Mouse (Mus musculus) kidney, postnatal 4 days (tissue): ENCODE data around the gene Letmd1.
"Not testable (repeated sequence)": the region's sequence is repeated elsewhere in the genome, so short reads cannot be mapped to it uniquely, and the experiment has no call there.

Experiments
- DNase-seq, 2 experiments: peaks; one replicate each; pipeline ENCODE4 v3.0.0; 2021; ENCODE audit warnings: mixed read lengths in 2 of 2

Gene Letmd1

DNA sequence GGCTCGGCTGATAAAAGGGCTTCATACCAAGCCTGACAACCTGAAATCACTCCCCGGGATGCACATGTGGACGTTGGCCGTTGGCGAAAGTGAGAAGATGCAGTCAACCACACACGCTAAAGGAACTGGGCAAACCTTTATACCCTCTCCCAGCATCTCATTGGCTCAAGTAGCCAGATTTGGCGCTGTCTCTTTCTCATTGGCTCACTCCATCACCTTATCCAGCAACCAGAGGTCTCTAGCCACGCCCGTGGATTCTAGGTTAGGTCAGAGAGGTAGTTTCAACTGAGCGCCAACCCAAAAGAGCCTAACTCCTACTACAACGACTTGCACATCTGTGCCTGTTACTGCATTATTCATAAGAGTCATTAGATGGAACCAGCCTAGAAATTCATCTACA, 16.3 kb upstream of the Letmd1 start:
- no peak for DNase-seq

DNA sequence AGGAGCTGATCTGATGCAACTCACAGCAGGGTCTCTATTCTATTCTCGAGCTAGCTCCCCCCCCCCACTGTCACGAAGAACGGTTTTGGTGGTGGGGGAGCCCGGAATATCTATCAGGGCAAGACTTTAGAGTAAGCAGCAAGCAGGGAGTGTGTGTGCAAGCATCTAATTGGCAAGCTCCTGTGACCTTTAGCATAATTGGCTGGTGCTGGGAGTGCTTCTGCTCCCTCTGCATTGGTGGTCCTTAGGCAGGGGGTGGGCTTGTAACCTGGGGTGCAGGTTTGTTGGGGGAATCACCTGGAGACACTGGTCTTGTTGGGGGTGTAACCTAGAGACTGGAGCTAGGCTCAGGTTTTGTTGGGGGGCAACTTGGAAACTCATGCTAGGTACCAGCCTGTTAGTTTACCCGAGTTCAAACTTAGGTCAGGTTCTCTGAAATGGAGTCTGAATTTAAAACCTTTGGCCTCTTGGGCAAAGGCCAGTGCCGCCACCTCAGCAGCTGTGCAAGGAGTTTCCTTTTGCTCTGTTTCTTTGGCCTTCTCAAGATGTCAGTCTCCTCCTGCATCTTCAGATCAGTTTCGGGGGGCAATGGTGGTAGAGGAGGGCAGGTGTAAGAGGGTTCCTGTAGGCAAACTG, 12.3 kb upstream of the Letmd1 start:
- DNase-seq = peak in 1 of 2 experiments; percentile 57

DNA sequence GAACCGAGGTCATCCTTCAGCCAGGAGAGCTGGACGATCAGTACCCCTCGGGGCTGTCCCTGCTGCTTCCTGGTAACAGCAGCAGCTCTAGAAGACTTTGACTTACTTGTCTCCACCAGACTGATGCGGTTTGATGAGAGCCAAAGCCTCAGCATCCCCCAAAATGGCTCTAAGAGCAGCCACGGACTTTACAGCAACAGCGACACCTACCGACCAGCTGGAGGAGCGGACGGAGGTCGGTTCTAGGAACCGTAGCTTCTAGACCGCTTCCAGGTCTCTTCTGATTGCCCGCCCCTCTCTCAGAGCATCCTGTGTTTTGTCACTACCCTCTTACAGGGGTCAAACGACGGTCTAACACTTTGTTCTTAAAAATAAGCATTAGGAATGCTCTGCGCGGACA, 11.5 kb upstream of the Letmd1 start:
- DNase-seq = peak; percentile 87 to 88

DNA sequence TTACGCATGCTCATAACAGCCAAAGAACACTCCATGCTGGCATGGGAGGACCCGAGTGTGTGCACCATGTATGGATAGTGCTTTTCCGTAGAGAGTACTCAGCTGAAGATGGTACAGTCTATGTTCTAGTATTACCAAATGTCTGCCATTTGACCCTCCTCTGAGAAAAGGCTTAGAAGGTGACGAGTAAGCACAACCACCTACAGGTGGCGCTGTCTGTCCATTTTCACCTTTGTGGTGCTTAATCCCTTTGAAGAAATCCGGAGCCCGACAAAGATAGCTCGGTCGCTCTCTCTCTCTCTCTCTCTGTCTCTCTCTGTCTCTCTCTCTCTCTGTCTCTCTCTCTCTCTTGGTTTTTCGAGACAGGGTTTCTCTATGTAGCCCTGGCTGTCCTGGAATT, 10.8 kb upstream of the Letmd1 start:
- DNase-seq = peak; percentile 82 to 87

DNA sequence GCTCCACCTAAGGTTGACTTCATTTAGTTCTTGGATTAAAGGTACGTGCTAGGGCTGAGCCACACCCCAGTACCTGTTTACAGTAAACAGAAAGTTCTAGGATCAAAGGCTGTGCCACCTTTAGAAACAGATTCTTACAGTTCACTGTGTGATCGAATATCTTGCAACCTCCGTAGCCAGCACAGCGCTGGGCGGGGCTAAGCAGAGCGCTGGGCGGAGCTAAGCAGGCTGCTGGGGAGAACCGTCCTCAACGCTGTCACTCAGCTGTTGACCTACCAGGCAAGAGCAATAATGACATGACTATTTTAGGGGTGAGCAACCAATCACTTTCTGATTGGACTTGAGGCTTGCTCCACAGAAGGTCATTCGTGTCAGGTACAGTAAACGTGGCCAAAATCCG, 7.9 kb upstream of the Letmd1 start:
- peak; percentile 53 to 68 for DNase-seq

DNA sequence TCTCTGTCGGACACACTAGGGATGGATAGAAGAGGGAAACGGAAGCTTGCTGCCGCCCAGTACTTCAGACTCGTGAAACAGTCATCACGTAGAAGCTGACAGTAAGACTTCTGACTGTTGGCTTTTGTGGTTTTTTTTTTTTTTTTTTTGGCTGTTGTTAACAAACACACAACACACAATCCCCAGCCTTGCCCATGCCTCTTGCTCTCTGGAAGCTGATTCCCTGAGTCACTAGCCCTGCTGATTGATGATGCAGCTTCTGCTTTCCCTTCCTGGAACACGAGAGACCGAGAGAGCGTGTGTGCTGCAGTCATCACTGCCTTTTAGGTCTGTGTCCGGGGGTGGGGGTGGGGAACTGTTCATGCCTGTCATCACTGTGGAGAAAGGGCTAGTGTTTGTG, 7.2 kb upstream of the Letmd1 start:
- no peak for DNase-seq

DNA sequence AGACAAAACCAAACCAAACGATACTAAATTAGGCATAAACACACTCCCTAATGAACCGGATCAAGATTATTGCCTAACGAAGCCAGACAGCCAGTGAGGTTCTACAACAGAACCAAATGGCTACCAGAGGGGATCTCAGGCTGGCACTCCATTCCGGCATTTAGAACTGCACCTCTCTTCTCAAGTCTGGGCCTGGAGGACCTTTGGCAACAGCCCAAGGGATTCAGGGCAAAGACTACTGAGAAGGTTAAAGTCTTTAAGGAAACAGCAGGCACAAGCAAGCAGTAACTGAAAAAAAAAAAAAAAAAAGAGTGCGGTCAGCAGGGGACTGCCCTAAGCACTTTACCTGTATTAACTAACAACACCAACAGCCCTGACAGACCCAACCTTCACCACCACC, 6.7 kb upstream of the Letmd1 start:
- DNase-seq = peak; percentile 41 to 65

DNA sequence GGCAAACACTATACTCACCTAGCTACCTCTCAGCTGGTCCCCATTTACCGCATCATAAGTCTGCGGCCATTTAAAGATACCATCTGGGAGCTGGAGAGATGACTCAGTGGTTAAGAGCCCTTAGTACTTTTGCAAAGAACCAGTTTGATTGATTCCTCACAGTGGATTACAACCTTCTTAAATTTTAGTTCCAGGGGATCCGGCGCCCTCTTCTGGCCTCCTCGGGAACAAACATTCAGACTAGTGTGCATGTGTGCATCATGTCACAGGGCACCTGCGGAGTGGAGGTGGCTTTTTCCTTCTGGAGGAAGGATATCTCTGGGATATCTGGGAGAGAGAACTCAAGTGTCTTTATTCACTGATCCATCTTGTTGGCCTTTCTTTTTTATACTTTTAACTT, 5.1 kb upstream of the Letmd1 start:
- DNase-seq = peak; percentile 87

DNA sequence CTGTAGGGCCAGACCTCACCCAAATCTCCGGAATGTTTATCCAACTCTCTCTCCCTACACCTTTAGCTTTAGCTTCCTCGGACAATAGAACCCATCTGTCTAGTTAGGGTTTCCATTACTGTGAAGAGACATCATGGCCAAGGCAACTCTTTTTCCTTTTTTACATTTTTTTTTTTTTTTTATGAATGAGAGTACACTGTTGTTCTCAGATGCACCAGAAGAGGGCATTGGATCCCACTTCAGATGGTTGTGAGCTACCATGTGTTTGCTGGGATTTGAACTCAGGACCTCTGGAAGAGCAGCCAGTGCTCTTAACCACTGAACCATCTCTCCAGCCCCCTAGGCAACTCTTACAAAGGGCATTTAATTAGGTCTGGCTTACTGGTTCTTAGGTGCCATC, 3.4 kb upstream of the Letmd1 start:
- no peak for DNase-seq

DNA sequence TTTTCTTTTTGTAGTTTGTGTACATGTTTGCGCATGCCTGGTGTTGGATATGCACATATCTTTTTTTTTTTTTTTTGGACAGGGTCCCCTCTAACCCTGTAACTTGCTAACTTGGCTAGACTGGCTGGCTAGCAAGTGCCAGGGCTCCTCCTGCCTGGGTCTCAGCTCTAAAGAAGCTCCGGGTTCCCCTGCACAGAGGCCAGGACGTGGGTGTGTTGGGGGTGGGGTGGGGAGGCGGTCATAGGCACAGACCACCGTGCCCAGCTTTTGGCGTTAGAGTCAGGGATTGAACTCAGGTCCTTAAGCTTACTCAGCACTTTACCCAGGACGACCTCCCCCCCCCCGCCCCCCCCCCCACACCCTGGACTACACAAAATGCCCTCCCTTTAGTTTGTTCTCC, 1.1 kb upstream of the Letmd1 start:
- DNase-seq = no peak

DNA sequence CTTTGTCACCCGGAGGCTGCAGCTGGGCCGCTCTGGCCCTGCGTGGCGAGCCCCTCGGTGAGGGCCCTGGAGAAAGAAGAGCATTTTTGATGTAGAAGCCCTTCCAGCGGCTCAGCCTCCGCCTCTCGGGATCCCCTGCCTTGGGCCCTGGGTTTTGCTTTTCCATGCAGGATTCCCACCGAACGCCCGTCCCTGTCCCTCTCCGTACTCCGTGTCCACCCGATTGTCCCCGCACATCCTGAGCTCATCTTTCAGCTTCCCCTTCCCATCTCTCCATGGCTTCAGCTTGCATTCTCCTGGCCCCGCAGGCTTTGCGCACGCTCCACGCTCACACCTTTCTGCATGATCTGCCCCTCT, 344 bp downstream of the Letmd1 start:
- no peak for DNase-seq

DNA sequence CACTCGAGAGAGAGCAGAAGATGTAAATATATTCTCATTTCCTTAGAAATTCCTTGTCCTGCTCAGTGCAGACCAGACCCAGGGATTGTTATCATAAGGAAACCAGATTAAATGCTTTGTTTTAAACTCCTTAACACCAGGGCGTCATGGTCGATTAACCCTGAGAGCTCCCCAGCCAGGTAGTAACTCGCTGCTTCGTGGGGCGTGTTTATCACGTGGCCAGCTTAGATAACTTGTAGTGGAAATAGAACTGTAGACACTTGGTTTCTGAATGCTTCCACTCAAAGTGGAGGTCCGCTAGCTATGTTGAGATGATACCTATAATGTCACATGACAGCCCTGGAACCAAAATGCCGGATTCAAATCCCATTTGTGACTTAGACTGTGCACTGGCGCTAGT, 1.2 kb downstream of the Letmd1 start:
- DNase-seq = no peak

DNA sequence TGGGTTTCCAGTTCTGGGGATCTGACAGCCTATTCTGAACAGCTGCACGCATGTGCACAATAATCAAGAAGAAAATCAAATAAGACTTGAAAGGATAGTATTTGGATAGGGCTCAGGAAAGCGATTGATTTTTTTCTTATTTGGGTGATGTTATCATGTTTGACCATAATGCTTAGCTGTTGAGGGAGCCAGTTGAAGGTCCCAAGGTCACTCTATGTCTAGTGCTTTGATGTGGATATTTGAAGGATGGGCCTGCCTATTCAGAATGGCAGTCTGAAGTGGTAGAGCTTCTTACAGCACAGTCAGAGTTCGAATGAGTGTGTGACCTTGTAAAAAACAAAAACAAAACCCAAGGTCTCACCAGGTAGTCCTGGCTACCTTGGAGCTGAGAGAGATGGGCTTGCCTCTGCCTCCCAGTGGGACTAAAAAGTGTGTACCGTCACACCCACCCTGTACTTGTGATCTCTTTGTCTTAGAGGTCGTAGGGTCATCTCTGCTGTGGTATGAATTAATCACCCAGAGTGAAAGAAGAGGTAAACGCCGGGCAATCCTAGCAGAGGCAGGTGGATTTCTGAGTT, 5.2 kb downstream of the Letmd1 start:
- DNase-seq = no peak

DNA sequence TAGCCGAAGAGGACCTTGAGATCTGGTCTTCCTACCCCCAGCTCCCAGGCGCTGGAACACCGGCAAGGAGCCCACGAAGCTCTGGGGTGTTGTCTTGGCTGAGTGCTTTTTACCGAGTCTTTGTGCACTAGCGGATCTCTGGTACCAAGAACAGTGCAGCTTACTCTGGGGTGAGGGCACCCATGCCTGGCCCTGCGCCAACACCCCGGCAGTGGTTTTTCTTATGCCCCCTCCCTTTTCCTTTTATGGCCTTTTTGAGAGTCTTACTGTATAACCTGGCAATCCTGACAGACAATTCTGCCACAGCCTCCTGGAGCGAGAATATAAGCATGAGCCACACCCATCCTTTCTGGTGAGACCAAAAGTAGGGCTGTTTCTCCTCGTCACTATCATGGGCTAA, 9.5 kb downstream of the Letmd1 start:
- no peak for DNase-seq

DNA sequence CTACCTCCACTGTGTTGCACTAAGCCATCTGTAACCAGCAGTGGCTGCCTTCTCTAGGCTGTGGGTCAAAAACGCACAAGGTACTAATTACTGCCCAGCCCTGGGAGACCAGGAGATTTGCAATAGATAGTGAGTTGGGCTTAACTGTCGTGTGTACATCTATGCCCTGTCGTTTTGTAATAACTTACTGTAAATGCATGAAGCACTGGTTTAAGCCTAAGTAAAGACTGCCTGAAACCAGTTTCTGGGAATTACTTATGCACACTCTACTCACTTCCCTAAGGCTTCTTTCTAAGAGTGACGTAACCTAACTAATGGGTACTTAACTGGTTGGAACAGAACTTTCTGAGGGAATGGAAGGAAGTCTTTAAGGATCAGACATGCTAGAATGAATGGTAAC, 10.1 kb downstream of the Letmd1 start:
- DNase-seq = no peak

DNA sequence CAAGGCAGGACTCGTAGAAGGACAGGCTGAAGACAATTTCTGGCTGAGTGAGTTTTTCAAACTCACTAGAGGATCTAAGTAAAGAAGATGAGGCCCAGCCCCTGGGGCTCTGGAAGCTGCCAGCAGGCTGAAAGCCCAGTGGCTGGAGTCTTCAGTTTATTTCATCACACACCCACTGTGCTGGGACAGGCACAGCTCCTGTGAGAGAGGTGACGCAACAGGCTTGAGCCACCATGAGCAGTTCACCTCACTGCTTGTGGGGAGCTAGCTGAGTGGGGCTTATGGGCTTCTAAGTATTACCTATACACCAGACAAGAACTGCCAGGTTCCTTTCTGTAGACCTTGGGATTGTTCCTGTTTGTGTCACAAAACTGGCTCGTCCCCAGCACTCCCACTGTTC, 16.8 kb downstream of the Letmd1 start:
- no peak for DNase-seq

DNA sequence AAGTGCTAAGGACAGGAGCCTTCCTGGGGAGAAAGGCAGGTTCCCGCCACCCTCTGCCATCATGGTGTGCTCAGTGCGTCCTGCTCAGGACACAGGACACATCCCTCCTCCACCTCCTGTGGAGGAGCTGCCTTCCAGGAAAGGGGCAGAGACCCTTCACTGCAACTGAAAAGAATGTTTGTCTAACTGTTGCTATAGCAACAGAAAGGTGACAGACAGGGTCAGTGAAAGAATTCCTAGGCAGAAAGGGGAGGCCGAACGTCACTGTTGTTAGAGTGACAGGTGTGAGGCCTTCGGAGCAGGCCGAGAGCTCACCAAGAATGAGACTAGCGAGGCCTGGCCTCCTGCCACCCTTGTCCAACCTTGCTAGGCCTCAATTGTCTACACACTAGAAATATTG, 17.6 kb downstream of the Letmd1 start:
- peak; percentile 26 to 58 for DNase-seq

DNA sequence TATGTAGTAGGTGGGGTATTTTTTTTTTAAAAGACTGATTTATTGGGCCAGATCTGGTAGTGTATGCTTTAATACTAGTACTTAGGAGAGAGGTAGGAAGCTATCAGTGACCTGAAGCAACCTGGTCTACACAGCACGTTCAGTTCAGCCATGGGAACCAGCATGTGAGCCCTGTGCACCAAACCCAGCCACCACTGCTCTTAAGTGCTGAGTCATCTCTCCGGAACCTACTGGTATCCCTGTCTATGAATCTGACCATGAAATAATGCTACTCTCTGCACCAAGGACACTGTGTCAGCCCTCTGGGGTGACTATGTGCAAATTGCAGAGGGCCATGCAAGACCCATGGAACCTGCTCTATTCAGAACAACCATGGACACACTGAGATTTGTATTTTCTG, 18.2 kb downstream of the Letmd1 start:
- DNase-seq = no peak

DNA sequence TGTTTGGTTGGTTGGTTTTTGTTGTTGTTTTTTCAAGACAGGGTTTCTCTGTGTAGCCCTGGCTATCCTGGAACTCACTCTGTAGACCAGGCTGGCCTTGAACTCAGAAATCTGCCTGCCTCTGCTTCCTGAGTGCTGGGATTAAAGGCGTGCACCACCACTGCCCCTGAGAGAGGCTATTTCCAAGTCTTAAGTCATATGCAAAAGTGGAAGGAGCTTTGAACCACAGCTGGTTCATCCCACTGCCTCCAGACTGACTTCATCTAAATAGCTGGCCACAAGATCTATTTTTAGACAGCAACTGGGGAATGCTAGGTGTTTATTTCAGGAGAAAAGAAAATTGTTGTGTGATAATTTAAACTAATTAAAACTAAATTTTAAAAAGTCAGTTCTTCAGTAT, 19.5 kb downstream of the Letmd1 start:
- DNase-seq = not testable (repeated sequence)

DNA sequence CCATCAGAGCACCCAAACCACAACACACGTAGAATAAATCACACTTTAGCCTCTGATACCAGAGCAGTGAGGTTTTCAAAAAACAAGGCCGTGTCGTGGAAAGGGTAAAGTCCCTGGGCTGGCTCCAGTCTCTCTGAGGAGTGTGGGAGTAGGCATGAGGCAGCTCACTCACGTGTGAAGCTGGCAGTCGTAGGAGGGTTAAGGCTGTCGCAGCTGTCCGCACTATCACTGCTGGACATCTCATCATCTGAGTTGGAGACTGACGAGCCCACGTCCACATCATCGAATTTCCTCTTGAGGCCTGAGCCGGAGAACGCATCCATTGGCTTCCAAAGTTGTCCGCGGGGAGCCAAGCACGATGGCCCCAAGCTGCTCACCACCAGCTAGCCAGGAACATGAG, 20.4 kb downstream of the Letmd1 start:
- DNase-seq = peak; percentile 50 to 72

DNA sequence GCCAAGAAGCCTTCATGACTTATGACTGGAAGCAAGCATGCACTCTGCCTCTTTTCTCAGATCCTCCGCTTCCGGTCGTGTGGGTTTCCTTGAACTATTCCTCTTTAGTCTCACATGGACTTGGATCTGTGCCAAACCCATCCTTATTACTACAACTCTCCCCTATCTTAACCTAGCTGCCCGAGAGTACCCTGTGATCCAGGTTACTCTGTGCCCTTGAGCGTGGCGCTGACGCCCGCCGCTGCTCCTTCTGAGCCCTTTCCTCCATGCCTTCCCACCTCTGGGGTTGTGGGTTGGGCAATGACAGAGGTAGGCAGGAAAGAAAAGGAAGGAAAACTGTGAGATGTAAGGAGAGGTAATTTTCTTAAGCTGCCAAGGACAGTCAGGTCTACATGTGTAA, 23.1 kb downstream of the Letmd1 start:
- no peak for DNase-seq

DNA sequence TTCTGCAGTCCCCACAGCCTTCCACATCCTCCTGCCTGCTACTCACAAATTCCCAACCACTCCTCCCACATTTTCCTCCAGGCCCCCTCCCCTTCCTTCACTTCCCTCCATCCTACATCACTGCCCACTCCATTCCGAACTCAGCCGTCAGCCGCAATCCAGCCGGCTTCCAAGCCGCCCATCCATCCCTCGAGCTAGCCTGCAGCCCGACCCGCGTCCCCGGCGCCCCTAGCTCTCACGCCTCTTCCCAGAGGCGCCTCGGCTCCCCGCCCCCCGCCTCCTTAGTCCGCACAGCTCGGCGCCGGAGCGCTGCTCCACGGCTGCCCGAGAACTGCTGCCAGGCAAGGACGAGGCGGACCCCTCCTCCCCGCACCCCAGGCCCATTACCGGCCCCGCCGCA, 25.8 kb downstream of the Letmd1 start:
- peak; percentile 72 to 82 for DNase-seq

DNA sequence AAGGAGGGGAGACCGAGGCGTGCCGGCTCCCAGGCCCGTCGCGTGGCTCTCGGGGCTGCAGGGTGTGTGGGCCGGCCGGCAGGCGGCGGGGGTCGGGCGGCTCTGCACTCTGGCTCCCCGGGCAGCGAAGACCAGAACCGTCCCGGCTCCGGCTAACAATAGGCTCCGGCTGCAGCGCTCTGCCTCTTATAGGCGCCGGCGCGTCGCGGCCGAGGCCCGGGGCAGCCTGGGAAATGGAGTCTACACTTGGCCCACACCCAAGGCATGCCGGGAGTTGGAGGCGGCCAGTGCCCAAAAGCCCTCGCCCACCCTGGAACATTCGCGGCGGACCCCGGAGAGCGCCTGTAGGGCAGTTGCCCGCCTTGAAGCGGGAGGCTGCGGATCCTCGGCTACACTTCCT, 26.3 kb downstream of the Letmd1 start, which contains the start of gene Csrnp2:
TSS of gene Csrnp2 (minus strand) at position 387 of the 400 bp plus-strand sequence.
- DNase-seq = peak; percentile 95 to 97

DNA sequence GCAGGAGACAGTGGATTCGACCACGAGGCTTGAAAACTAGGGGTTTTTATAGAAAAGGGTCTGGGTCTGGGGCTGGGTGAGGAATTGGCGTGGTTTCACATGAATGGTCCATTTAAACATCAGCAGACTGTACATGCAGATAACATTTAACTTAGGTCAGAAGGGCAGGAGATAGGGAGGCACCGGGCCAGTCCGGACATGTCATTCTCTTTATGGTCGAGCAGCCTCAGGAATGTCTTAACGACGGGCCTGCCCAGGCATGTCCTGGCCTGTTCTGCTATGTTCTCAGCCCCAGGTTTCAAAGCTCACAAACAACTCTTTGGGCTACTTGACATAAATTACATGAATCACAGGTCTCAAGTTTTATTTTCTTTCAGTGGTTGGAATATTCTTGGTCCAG, 30.7 kb downstream of the Letmd1 start:
- DNase-seq = not testable (repeated sequence)

DNA sequence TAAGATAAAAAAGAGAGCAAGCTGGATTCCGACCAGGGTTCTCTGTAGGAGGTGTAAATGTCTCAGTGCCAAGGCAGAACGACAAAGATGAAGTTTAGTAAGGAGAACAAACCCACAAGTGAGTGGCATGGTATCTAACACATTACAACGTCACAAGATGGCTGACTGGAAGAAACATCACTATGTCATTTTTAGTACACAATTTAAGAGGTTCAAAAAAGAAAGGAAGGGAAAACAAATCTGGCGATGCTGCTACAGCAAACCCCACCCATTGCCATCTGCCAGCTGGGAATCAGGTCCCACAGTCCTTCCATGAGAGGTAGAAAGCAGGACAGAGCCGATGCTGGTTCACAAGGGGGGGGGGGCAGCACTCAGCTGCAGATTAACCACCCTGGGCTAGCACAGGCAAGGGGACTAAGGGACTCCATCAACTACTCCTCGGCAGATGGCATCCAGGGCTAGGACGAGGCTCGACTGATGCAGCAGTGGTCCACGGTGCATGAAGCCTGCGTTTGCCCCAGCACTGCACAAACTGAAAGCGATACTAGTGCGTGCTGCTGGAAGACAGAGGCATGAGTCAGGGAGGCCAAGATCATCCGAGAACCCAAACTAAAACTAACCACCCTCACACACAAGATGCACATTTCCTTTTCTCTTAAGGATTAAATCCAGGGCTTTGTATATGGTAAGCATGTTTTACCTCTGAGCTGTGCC, 39.8 kb downstream of the Letmd1 start:
- no peak for DNase-seq
